Mouse (Mus musculus): ENCODE data around the gene Cep89. TPM values are rescaled to one million over a fixed set of nuclear protein-coding genes. Genes with fewer than 3 reads are reported as not detected.

Gene Cep89
- polyA plus RNA-seq, 1 experiment from 2014 or later, result 43.2 TPM

- Histone ChIP-seq H3K27ac (no peak overlapping the region), H3K4me3 (no peak overlapping the region), H3K4me1 (peaks cover 9% of the 10 kb centered on the region; the same call in 1 of the 2 replicates), H3K36me3 (peaks cover 13% of the 10 kb centered on the region), H3K27me3 (ENCODE audit: insufficient read depth, poor library complexity, severe bottlenecking) (no peaks in the 10 kb centered on the region), H3K9me3 (0 out of 2 replicates have a peak, but pooled peaks cover 4% of the 10 kb centered on the region)
- DNase-seq (ENCODE audit: low spot score), result no peak
- WGBS, result 86% methylated on average over 14 of the region's 14 CpGs
Measured at GRCm38 (mm10) chr7:35372483-35373017, 24.3 kb upstream of the Cep89 start.

- no peak overlapping the region for H3K4me3 ChIP-seq
- no peak for DNase-seq (ENCODE audit: low spot score)
- no peaks in the 10 kb centered on the region for H3K27me3 ChIP-seq (ENCODE audit: insufficient read depth, poor library complexity, severe bottlenecking)
- 0 out of 2 replicates have a peak, but pooled peaks cover 4% of the 10 kb centered on the region for H3K9me3 ChIP-seq
- peak overlapping the region; percentile 42; the same call in 1 of the 2 replicates for H3K27ac ChIP-seq
- 63% methylated on average over 16 of the region's 16 CpGs for WGBS
- peaks cover 11% of the 10 kb centered on the region for H3K36me3 ChIP-seq
- peaks cover 9% of the 10 kb centered on the region; the same call in 1 of the 2 replicates for H3K4me1 ChIP-seq
Measured at GRCm38 (mm10) chr7:35373146-35373989, 23.5 kb upstream of the Cep89 start.

DNA sequence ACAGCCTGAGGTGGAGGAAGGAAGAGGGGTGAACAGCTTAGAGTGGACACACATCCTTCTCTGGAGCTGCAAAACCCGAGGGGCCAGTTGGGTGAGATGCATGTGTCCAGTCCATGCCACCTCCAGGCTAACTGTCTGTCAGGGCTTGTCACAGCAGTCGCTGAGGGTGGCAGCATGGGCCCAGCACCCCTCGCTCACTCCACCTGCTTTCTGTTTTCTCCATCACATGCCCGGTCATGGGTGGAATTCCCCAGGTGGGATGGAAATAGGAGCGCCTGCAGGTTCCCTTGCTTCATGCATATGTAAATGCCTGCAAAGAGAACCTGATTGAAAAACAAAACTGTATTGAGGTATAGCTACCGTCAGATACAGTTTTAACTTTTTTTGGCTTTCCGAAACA lies 22.6 kb upstream of the Cep89 start:
- WGBS, result 90% methylated on average over 7 of the region's 7 CpGs
- DNase-seq (ENCODE audit: low spot score), result no peak
- Histone ChIP-seq H3K27ac (no peak overlapping the region), H3K9me3 (no peaks in the 10 kb centered on the region), H3K36me3 (peaks cover 11% of the 10 kb centered on the region), H3K27me3 (ENCODE audit: insufficient read depth, poor library complexity, severe bottlenecking) (no peaks in the 10 kb centered on the region), H3K4me3 (no peak overlapping the region), H3K4me1 (peaks cover 12% of the 10 kb centered on the region)

- Histone ChIP-seq H3K9me3 (no peaks in the 10 kb centered on the region), H3K27ac (no peak overlapping the region), H3K36me3 (peaks cover 6% of the 10 kb centered on the region; the same call in 1 of the 2 replicates), H3K27me3 (ENCODE audit: insufficient read depth, poor library complexity, severe bottlenecking) (no peaks in the 10 kb centered on the region), H3K4me3 (no peak overlapping the region), H3K4me1 (peaks cover 27% of the 10 kb centered on the region)
- WGBS, result 93% methylated on average over 9 of the region's 9 CpGs
- DNase-seq (ENCODE audit: low spot score), result no peak
Measured at GRCm38 (mm10) chr7:35376623-35377022, 20.2 kb upstream of the Cep89 start.

GRCm38 (mm10) chr7:35379492-35380119 lies 17.2 kb upstream of the Cep89 start:
- WGBS, result 29% methylated on average over 16 of the region's 16 CpGs
- peak overlapping the region; percentile 82 for H3K27ac ChIP-seq
- H3K4me3 ChIP-seq, result peak overlapping the region; percentile 31
- no peak for DNase-seq (ENCODE audit: low spot score)
- no peaks in the 10 kb centered on the region for H3K27me3 ChIP-seq (ENCODE audit: insufficient read depth, poor library complexity, severe bottlenecking)
- H3K9me3 ChIP-seq, result no peaks in the 10 kb centered on the region
- no peaks in the 10 kb centered on the region for H3K36me3 ChIP-seq
- H3K4me1 ChIP-seq, result peaks cover 22% of the 10 kb centered on the region

GRCm38 (mm10) chr7:35380351-35380750 lies 16.5 kb upstream of the Cep89 start:
- DNase-seq (ENCODE audit: low spot score), result no peak
- Histone ChIP-seq H3K9me3 (no peaks in the 10 kb centered on the region), H3K36me3 (0 out of 2 replicates have a peak, but pooled peaks cover under 1% of the 10 kb centered on the region), H3K27ac (no peak overlapping the region; the same call in 1 of the 2 replicates), H3K4me1 (peaks cover 22% of the 10 kb centered on the region), H3K4me3 (no peak overlapping the region), H3K27me3 (ENCODE audit: insufficient read depth, poor library complexity, severe bottlenecking) (no peaks in the 10 kb centered on the region)
- WGBS, result 42% methylated on average over 8 of the region's 8 CpGs

DNA sequence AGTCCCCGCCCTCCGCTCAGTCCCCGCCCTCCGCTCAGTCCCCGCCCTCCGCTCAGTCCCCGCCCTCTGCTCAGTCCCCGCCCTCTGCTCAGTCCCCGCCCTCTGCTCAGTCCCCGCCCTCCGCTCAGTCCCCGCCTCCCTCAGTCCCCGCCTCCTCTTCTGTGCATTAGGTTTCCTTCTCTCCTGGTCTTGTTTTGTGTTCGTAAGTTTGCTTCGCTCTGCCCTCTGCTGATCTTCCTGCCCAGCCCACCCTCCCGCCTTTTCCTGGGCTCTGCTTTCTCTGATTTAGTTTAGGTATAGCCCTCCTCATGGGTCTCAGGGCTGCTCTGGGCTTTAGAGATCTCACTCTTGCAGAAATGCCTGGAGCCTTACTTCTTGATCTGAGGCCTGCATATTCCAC lies 15.0 kb upstream of the Cep89 start:
- Histone ChIP-seq H3K9me3 (no peaks in the 10 kb centered on the region), H3K27me3 (ENCODE audit: insufficient read depth, poor library complexity, severe bottlenecking) (no peaks in the 10 kb centered on the region), H3K36me3 (0 out of 2 replicates have a peak, but pooled peaks cover 5% of the 10 kb centered on the region), H3K27ac (no peak overlapping the region), H3K4me3 (no peak overlapping the region), H3K4me1 (peaks cover 26% of the 10 kb centered on the region)
- no peak for DNase-seq (ENCODE audit: low spot score)
- WGBS, result 38% methylated on average over 14 of the region's 16 CpGs

DNA sequence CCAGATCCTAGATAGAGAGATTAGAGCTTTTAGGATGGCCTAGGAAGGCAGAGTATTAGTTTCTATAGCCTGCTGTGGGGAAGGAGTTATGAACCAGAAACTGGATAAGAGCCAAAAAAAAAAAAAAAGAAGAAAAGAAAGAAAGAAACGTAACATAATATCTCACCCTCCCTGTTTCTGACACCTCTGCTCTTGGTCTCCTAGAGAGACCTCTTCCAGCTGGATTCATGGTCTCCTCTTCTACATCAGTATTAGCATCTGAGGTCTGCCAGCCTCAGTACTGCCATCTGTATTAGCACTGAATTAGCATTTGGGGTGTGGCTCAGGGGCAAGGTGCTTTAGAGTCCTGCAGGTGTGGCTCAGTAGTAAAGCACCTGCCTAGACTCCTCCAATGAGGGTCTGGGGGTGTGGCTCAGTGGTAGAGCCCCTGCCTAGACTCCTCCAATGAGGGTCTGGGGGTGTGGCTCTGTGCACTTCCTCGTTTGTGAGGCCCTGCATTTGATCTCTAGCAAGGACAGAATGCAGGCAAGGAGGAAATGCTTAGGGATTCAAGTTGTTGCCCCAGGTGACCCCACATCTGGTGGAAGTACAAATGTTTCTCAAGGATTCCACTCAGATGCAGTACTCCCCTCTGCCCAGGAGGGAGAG lies 14.0 kb upstream of the Cep89 start:
- no peaks in the 10 kb centered on the region for H3K9me3 ChIP-seq
- no peak overlapping the region for H3K4me3 ChIP-seq
- 0 out of 2 replicates have a peak, but pooled peaks cover 5% of the 10 kb centered on the region for H3K36me3 ChIP-seq
- peaks cover 29% of the 10 kb centered on the region for H3K4me1 ChIP-seq
- no peak for DNase-seq (ENCODE audit: low spot score)
- H3K27me3 ChIP-seq (ENCODE audit: insufficient read depth, poor library complexity, severe bottlenecking), result no peaks in the 10 kb centered on the region
- H3K27ac ChIP-seq, result no peak overlapping the region
- WGBS, result 51% methylated on average over 2 of the region's 2 CpGs

DNA sequence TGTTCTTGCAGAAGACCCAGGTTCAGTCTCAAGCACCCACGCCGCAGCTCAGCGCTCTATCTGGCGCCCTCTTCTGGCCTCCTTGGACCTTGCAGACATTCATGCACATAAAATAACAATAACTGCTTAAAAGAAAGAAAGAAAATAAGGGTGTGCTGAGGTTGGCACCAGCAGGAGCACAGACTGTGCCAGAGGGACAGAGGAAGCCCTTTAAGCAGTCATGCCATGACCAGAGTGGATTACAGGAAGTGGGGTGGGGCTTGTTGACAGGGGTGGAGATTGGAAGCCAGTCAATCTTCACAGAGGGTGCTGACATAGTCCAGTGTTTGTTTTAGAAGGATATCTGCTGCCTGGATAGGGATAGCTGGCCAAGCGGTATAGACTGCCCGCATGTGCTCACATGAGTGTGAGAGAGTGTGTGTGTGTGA lies 10.3 kb upstream of the Cep89 start:
- WGBS, result 51% methylated on average over 6 of the region's 6 CpGs
- no peaks in the 10 kb centered on the region for H3K9me3 ChIP-seq
- H3K4me3 ChIP-seq, result no peak overlapping the region
- peaks cover 18% of the 10 kb centered on the region for H3K4me1 ChIP-seq
- no peak overlapping the region for H3K27ac ChIP-seq
- no peaks in the 10 kb centered on the region for H3K27me3 ChIP-seq (ENCODE audit: insufficient read depth, poor library complexity, severe bottlenecking)
- no peak for DNase-seq (ENCODE audit: low spot score)
- peaks cover 8% of the 10 kb centered on the region; the same call in 1 of the 2 replicates for H3K36me3 ChIP-seq

- Histone ChIP-seq H3K9me3 (no peaks in the 10 kb centered on the region), H3K4me1 (peaks cover 15% of the 10 kb centered on the region), H3K36me3 (peaks cover 24% of the 10 kb centered on the region; the same call in 1 of the 2 replicates), H3K27me3 (ENCODE audit: insufficient read depth, poor library complexity, severe bottlenecking) (no peaks in the 10 kb centered on the region), H3K4me3 (no peak overlapping the region), H3K27ac (0 out of 2 replicates have a peak overlapping the region, but pooled peaks have one; percentile 6)
- 68% methylated on average over 6 of the region's 6 CpGs for WGBS
- DNase-seq (ENCODE audit: low spot score), result no peak
Measured at GRCm38 (mm10) chr7:35388694-35389093, 8.1 kb upstream of the Cep89 start.

DNA sequence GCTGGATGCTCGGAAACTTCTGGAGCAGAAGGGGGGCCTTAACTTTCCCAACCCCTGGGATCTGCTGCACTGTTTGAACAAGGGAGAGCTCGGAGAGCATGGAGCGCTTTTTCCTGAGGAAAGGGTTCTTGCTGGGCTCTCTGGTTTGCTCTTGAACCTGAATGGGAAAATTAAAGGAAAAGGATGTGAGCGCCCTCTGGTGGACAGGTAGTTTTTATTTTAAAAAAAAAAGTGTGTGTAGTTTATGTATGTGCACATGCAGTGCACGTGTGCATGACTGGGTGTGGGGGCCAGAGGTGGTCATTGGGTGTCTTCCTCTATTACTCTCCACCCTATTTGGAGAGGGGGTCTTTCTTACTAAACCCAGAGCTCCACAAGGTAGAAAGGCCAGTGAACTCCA lies 3.9 kb upstream of the Cep89 start:
- WGBS, result 65% methylated on average over 5 of the region's 5 CpGs
- Histone ChIP-seq H3K9me3 (no peaks in the 10 kb centered on the region), H3K27ac (no peak overlapping the region), H3K36me3 (peaks cover 33% of the 10 kb centered on the region), H3K4me1 (peaks cover 21% of the 10 kb centered on the region), H3K4me3 (no peak overlapping the region), H3K27me3 (ENCODE audit: insufficient read depth, poor library complexity, severe bottlenecking) (no peaks in the 10 kb centered on the region)
- no peak for DNase-seq (ENCODE audit: low spot score)

- 10% methylated on average over 17 of the region's 17 CpGs for WGBS
- H3K27me3 ChIP-seq (ENCODE audit: insufficient read depth, poor library complexity, severe bottlenecking), result no peaks in the 10 kb centered on the region
- H3K4me3 ChIP-seq, result peak overlapping the region; percentile 72
- H3K27ac ChIP-seq, result peak overlapping the region; percentile 75
- peaks cover 15% of the 10 kb centered on the region for H3K4me1 ChIP-seq
- peaks cover 50% of the 10 kb centered on the region for H3K36me3 ChIP-seq
- no peaks in the 10 kb centered on the region for H3K9me3 ChIP-seq
- DNase-seq (ENCODE audit: low spot score), result no peak
Measured at GRCm38 (mm10) chr7:35395734-35396456, 940 bp upstream of the Cep89 start.

All from heart, embryonic 10.5 days (tissue).